Mouse (Mus musculus) G1E (cell line): ENCODE results near the gene Taz. TPM values are rescaled to one million over a fixed set of nuclear protein-coding genes. Genes with fewer than 3 reads are reported as not detected.

ENCODE experiments used
- ATAC-seq: 2 replicates; pipeline ENCODE4 v1.8.0; 2016; ENCODE audit warnings: mild to moderate bottlenecking; ENCODE audit not compliant: insufficient number of reproducible peaks, poor library complexity, low FRiP score, severe bottlenecking; ENCODE audit errors: extremely low read depth
- DNase-seq: peaks from one replicate; pipeline ENCODE4 v3.0.0; 2012; ENCODE audit warnings: low spot score
- H3K27me3 ChIP-seq: 2 replicates; pipeline ENCODE4 v1.6.1; 2012; ENCODE audit warnings: mild to moderate bottlenecking, low read length, inconsistent platforms; ENCODE audit not compliant: insufficient read depth
- H3K36me3 ChIP-seq: replicated peaks from 2 replicates; pipeline ENCODE3; 2012; ENCODE audit warnings: mild to moderate bottlenecking, inconsistent platforms
- H3K4me1 ChIP-seq: 2 replicates; pipeline ENCODE4 v1.6.1; 2012; ENCODE audit warnings: low read depth, low read length, inconsistent platforms, mixed read lengths; ENCODE audit not compliant: insufficient read depth
- H3K4me3 ChIP-seq: 2 replicates; pipeline ENCODE4 v1.5.1; 2012; ENCODE audit warnings: low read depth, mild to moderate bottlenecking, inconsistent platforms, low read length, moderate library complexity, mixed read lengths
- H3K9me3 ChIP-seq: replicated peaks from 2 replicates; pipeline ENCODE4 v1.6.1; 2012; ENCODE audit warnings: inconsistent platforms
- CTCF ChIP-seq: IDR thresholded peaks from 2 replicates; pipeline ENCODE4 v1.5.1; 2012; ENCODE audit warnings: low read depth, low read length, inconsistent platforms, mixed read lengths
- GATA1 ChIP-seq: IDR thresholded peaks from 2 replicates; pipeline ENCODE4 v1.6.1; 2012; ENCODE audit warnings: borderline replicate concordance, low read length, inconsistent platforms, mixed read lengths
- GATA2 ChIP-seq: IDR thresholded peaks from 2 replicates; pipeline ENCODE4 v1.6.1; 2012; ENCODE audit warnings: low read depth, low read length, inconsistent platforms, borderline replicate concordance
- POLR2AphosphoS5 ChIP-seq: IDR thresholded peaks from 2 replicates; pipeline ENCODE4 v1.6.1; 2012; ENCODE audit warnings: low read depth, low read length, inconsistent platforms; ENCODE audit not compliant: insufficient replicate concordance
- TAL1 ChIP-seq: conservative IDR thresholded peaks from 2 replicates; pipeline ENCODE4 v1.6.1; 2012; ENCODE audit warnings: low read depth, low read length, inconsistent platforms, mixed read lengths
- polyA plus RNA-seq: library from polyadenylated mRNA; stranded (reverse); fragments of >175 nt; gene quantifications from 2 replicates; pipeline ENCODE4 v1.2.3, GENCODE M21; 2012
- total RNA-seq, 2 experiments: library from RNA; stranded (forward) in 1 of 2; stranded (reverse) in 1 of 2; fragments of 200-1000 nt in 1 of 2; fragments of >200 nt in 1 of 2; fragmentation: Nextera tagmentation in 1 of 2; gene quantifications; 2 replicates each; pipeline ENCODE4 v1.2.3; 2014 to 2017

The Taz gene
- 65.1 and 74.6 TPM in 2 replicates for total RNA-seq (2014; fragmentation: Nextera tagmentation)
- total RNA-seq (2017) = 31.4 and 43.4 TPM in 2 replicates
- polyA plus RNA-seq = 27.9 and 29.8 TPM in 2 replicates

GRCm38 (mm10) chrX:74281732-74282394 is at the start of gene Taz, which contains the start of gene Dnase1l1:
Gene Taz (plus strand): TSS chrX:74281912.
Gene Dnase1l1 (minus strand): TSS chrX:74282337.
- TF ChIP-seq GATA1 (no peak), POLR2AphosphoS5 (0 out of 2 replicates have a peak, but pooled peaks have one; percentile 48)
- H3K36me3 ChIP-seq = peaks cover 23% of the 10 kb centered on the region
- no peaks in the 10 kb centered on the region for H3K9me3 ChIP-seq
- peaks cover 24% of the 10 kb centered on the region for H3K4me1 ChIP-seq
- peak within 1 kb of the TSS; percentile 76 for H3K4me3 ChIP-seq
- ATAC-seq (peak; percentile 95), DNase-seq (peak; percentile 32)
- H3K27me3 ChIP-seq = no peaks in the 10 kb centered on the region

GRCm38 (mm10) chrX:74233196-74233595 is 48.5 kb upstream of the Taz start:
- TF ChIP-seq GATA1 = no peak
- no peak for TF ChIP-seq POLR2AphosphoS5
- TF ChIP-seq GATA2 = no peak
- no peak for TF ChIP-seq TAL1
- no peak for TF ChIP-seq CTCF

DNA sequence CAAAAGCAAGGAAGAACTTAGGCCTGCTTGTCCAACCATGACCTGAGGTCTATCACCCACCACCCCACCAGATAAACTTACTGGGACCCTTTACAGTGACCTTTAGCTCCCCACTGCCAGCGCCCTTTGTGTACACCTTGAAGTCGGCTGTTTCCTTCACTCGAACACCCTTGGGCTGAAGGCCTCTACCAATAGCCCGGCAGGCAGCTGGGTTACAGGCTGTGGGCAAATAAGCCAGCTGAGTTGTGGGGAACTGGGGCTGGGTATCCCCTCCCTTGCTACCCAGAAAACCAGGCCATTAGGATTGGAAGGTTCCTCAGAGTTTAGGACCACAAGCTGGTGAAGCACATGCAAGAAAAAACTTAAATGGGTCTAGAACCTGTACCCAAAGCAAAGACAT is 41.4 kb upstream of the Taz start:
- no peaks in the 10 kb centered on the region for H3K27me3 ChIP-seq
- peaks cover 51% of the 10 kb centered on the region for H3K4me1 ChIP-seq
- no peak overlapping the region for H3K4me3 ChIP-seq
- H3K36me3 ChIP-seq = peaks cover 75% of the 10 kb centered on the region
- ATAC-seq (no peak), DNase-seq (no peak)
- H3K9me3 ChIP-seq = no peaks in the 10 kb centered on the region
- TF ChIP-seq GATA2 = no peak
- TF ChIP-seq GATA1 = no peak
- no peak for TF ChIP-seq CTCF
- no peak for TF ChIP-seq POLR2AphosphoS5
- TF ChIP-seq TAL1 = no peak

More at GRCm38 (mm10) chrX:74233196-74233595, 48.5 kb upstream of the Taz start:
- no peak for ATAC-seq
- no peak for DNase-seq
- H3K36me3 ChIP-seq = peaks cover 97% of the 10 kb centered on the region
- H3K4me1 ChIP-seq = peaks cover 5% of the 10 kb centered on the region; the same call in 1 of the 2 replicates
- H3K27me3 ChIP-seq = no peaks in the 10 kb centered on the region
- no peak overlapping the region for H3K4me3 ChIP-seq
- H3K9me3 ChIP-seq = no peaks in the 10 kb centered on the region

DNA sequence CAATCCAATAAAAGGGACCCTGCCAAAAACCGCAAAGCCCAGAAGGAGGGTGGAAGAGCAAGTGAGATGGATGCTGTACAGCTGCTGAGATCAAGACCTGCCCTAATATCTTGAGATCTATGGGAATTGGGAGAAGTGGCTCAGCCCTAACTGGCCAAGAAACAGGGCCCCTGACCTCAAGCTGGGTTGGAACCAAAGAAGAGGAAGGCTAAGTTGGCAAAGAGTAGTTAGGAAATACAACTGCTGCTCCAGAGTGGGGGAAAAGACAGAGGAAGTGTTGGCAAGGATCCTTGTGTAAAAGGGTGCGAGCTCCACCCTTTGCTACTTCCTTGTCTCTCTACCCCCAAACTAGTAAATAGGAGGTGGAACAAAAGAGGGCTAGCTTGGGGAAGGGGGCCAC is 38.3 kb upstream of the Taz start:
- H3K36me3 ChIP-seq = peaks cover 48% of the 10 kb centered on the region
- peak overlapping the region; percentile 77; the same call in 1 of the 2 replicates for H3K4me3 ChIP-seq
- peaks cover 60% of the 10 kb centered on the region for H3K4me1 ChIP-seq
- TF ChIP-seq GATA1 (no peak), POLR2AphosphoS5 (no peak), GATA2 (no peak), TAL1 (no peak), CTCF (no peak)
- ATAC-seq (no peak), DNase-seq (peak; percentile 12)
- no peaks in the 10 kb centered on the region for H3K27me3 ChIP-seq
- no peaks in the 10 kb centered on the region for H3K9me3 ChIP-seq

- Histone ChIP-seq H3K36me3 (peaks cover 44% of the 10 kb centered on the region), H3K9me3 (no peaks in the 10 kb centered on the region), H3K27me3 (no peaks in the 10 kb centered on the region), H3K4me3 (peak overlapping the region; percentile 77; the same call in 1 of the 2 replicates), H3K4me1 (peaks cover 62% of the 10 kb centered on the region)
- TF ChIP-seq POLR2AphosphoS5 = no peak
- TF ChIP-seq CTCF = no peak
- TF ChIP-seq GATA1 = no peak
- TF ChIP-seq TAL1 = no peak
- TF ChIP-seq GATA2 = no peak
- DNase-seq = peak; percentile 81
- peak; percentile 75 for ATAC-seq
Measured at GRCm38 (mm10) chrX:74243807-74244206, 37.9 kb upstream of the Taz start.

- H3K4me3 ChIP-seq = peak overlapping the region; percentile 77
- H3K4me1 ChIP-seq = peaks cover 63% of the 10 kb centered on the region
- H3K9me3 ChIP-seq = no peaks in the 10 kb centered on the region
- ATAC-seq = peak; percentile 10; the same call in 1 of the 2 replicates
- TF ChIP-seq GATA1 (no peak), GATA2 (no peak), CTCF (no peak), POLR2AphosphoS5 (no peak), TAL1 (no peak)
- H3K27me3 ChIP-seq = no peaks in the 10 kb centered on the region
- peak; percentile 35 for DNase-seq
- peaks cover 35% of the 10 kb centered on the region for H3K36me3 ChIP-seq
Measured at GRCm38 (mm10) chrX:74244614-74245083, 37.1 kb upstream of the Taz start.
